Comparison of ENCODE assay signal across 9 mouse cellular contexts in the genomic region with DNA sequence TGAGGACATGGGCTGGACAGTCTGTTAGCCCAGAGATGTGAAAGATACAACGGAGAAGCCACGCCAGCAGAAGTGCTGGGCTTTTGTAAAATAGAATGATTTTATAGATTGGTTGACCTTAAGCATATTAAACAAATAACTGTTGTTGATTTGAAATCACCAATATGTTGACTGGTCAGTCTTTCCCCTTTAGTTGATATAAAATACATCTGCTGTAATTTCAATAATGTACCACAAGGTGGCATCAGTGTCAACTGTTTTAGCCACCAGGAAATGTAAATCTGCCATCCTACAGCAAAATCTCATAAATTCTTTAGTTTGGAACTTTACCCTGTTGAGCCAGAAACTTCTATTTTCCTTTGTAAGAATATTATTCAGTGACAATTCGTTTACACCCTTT. TPM values are rescaled to one million over a fixed set of nuclear protein-coding genes. Genes with fewer than 3 reads are reported as not detected.
DNase-seq lines count a peak whose midpoint lies in the region; ATAC-seq and TF ChIP-seq lines count a peak whose summit lies in the region.
"Had no signal": no experiment of that assay in that cellular context is flagged by ENCODE, and none has a peak within 500 bp of the region (broad histone marks: within the 10 kb centered on the region; RNA-seq: fewer than 3 reads in every experiment).

No protein-coding gene starts in this region.

- H3K27me3 ChIP-seq in ES-Bruce4 (ENCODE audit: control insufficient read depth, insufficient read depth, low read length, poor library complexity, severe bottlenecking): no peaks in the 10 kb centered on the region
- no peaks in the 10 kb centered on the region for H3K27me3 ChIP-seq in forebrain, embryonic 12.5 days
- H3K27me3 ChIP-seq: limb, embryonic 15.5 days had no signal

- no peaks in the 10 kb centered on the region for H3K9me3 ChIP-seq in ES-Bruce4 (replicated peaks; ENCODE audit: control insufficient read depth, insufficient read depth, low read length, poor library complexity, severe bottlenecking)
- H3K9me3 ChIP-seq in forebrain, embryonic 12.5 days: no peaks in the 10 kb centered on the region
- H3K9me3 ChIP-seq: limb, embryonic 15.5 days had no signal

- no peak overlapping the region for H3K9ac ChIP-seq in ES-Bruce4 (ENCODE audit: low read depth, poor library complexity, severe bottlenecking)
- H3K9ac ChIP-seq in forebrain, embryonic 12.5 days: no peak overlapping the region
- H3K9ac ChIP-seq: limb, embryonic 15.5 days had no signal

- no peak for TF ChIP-seq POLR2A in ES-Bruce4 (IDR thresholded peaks at IDR 0.05; ENCODE audit: insufficient read depth, low read length)

- H3K36me3 ChIP-seq in ES-Bruce4 (ENCODE audit: control insufficient read depth, insufficient read depth, low read length, poor library complexity, severe bottlenecking): peaks cover 19% of the 10 kb centered on the region
- peaks cover 29% of the 10 kb centered on the region for H3K36me3 ChIP-seq in forebrain, embryonic 12.5 days (replicated peaks)

- ATAC-seq in forebrain, embryonic 12.5 days (ENCODE audit: low FRiP score): no peak

- no peak overlapping the region for H3K27ac ChIP-seq in ES-Bruce4 (ENCODE audit: insufficient read depth, low read length)
- no peak overlapping the region for H3K27ac ChIP-seq in forebrain, embryonic 12.5 days
- H3K27ac ChIP-seq: limb, embryonic 15.5 days had no signal

- H3K4me1 ChIP-seq in ES-Bruce4 (ENCODE audit: control insufficient read depth, insufficient read depth, low read length): no peaks in the 10 kb centered on the region
- H3K4me1 ChIP-seq in forebrain, embryonic 12.5 days: no peaks in the 10 kb centered on the region
- H3K4me1 ChIP-seq: limb, embryonic 15.5 days had no signal

- no peak overlapping the region for H3K4me3 ChIP-seq in ES-Bruce4 (ENCODE audit: low read depth, low read length)
- no peak overlapping the region for H3K4me3 ChIP-seq in forebrain, embryonic 12.5 days (replicated peaks)
- H3K4me3 ChIP-seq: limb, embryonic 15.5 days had no signal

- peak; percentile 43 for DNase-seq in layer of hippocampus, adult 9-10 months (ENCODE audit: low spot score)
- DNase-seq in layer of hippocampus, adult 8-10 months (ENCODE audit: low spot score in 2 of 2): no peak
- peak; percentile 64 for DNase-seq in ZHBTc4 (ENCODE audit: low read depth, low spot score)
- peak; percentile 37 for DNase-seq in large intestine, adult 2 months (ENCODE audit: low read depth, low spot score)
- no peak for DNase-seq in ovary, postnatal 14 days (ENCODE audit: low spot score)
- DNase-seq in frontal cortex, postnatal 10 days (ENCODE audit: low spot score in 2 of 2): no peak

- TF ChIP-seq EP300 in ES-Bruce4 (IDR thresholded peaks at IDR 0.05; ENCODE audit: insufficient read depth, low read depth, low read length): no peak

- peak; percentile 3 for TF ChIP-seq CTCF in ES-Bruce4 (IDR thresholded peaks at IDR 0.05; ENCODE audit: low read depth, low read length)

- H3K4me2 ChIP-seq in forebrain, embryonic 12.5 days: no peak overlapping the region
- H3K4me2 ChIP-seq: limb, embryonic 15.5 days had no signal

- WGBS in large intestine, adult 2 months: 45% methylated on average over 3 of the region's 3 CpGs
- WGBS in forebrain, embryonic 12.5 days: 48% methylated on average over 3 of the region's 3 CpGs

RNA-seq across cellular contexts. Expression of gene Mtap, which starts 9.4 kb away (rescaled TPM):
- 10 to 100 TPM; 10.4 to 11.9 (median 11.0) TPM for total RNA-seq in layer of hippocampus, adult 8-10 months (2022)
- 66.0 and 70.6 TPM in 2 replicates for polyA plus RNA-seq in ES-Bruce4 (2011; ENCODE audit: insufficient read depth, insufficient read length, low read depth, missing spikeins)
- polyA plus RNA-seq in large intestine, adult 2 months (2012; rRNA removed): 2.8 and 3.0 TPM in 2 replicates
- 67.5 and 70.4 TPM in 2 replicates for polyA plus RNA-seq in forebrain, embryonic 12.5 days (2016; fragmentation: Nextera tagmentation; extraction: Ambion mirVana)

Comparison
In these comparisons a context has a peak if more than half of its experiments do, and no peak if none do; other contexts are left out.
1. DNase-seq: peak in layer of hippocampus, adult 9-10 months (single experiment), ZHBTc4 (single experiment) and large intestine, adult 2 months (single experiment); none in layer of hippocampus, adult 8-10 months (0 of 2), ovary, postnatal 14 days (single experiment) and frontal cortex, postnatal 10 days (0 of 2).
2. RNA of gene Mtap, which starts 9.4 kb away (polyA plus RNA-seq): 67.5 to 70.4 TPM in forebrain, embryonic 12.5 days and 66.0 to 70.6 TPM in ES-Bruce4; 2.8 to 3.0 TPM in large intestine, adult 2 months; every median in the first group is over 10 times any median in the second.